Mouse (Mus musculus): ENCODE measurements around the gene Sntn. TPM values are rescaled to one million over a fixed set of nuclear protein-coding genes. Genes with fewer than 3 reads are reported as not detected.

Sntn gene
- polyA plus RNA-seq (2016; fragmentation: Nextera tagmentation; extraction: Ambion mirVana), result not detected in 2 replicates

GRCm38 (mm10) chr14:13670576-13670975, at the start of gene Sntn:
Gene Sntn, plus strand, starts transcription at chr14:13670876.
- H3K27me3 ChIP-seq, result no peaks in the 10 kb centered on the region
- no peak within 1 kb of the TSS for H3K4me2 ChIP-seq
- 84% methylated on average over 2 of the region's 2 CpGs for WGBS
- no peak within 1 kb of the TSS for H3K27ac ChIP-seq
- H3K9ac ChIP-seq, result no peak within 1 kb of the TSS
- H3K4me3 ChIP-seq (replicated peaks), result no peak within 1 kb of the TSS
- ATAC-seq (ENCODE audit: low FRiP score), result no peak
- 0 out of 2 replicates have a peak, but pooled peaks cover 5% of the 10 kb centered on the region for H3K4me1 ChIP-seq
- no peaks in the 10 kb centered on the region for H3K9me3 ChIP-seq
- H3K36me3 ChIP-seq (replicated peaks), result no peaks in the 10 kb centered on the region

- no peaks in the 10 kb centered on the region for H3K27me3 ChIP-seq
- H3K4me2 ChIP-seq, result no peak overlapping the region
- ATAC-seq (ENCODE audit: low FRiP score), result no peak
- no peaks in the 10 kb centered on the region for H3K36me3 ChIP-seq (replicated peaks)
- 98% methylated on average over 1 of the region's 1 CpGs for WGBS
- no peak overlapping the region for H3K9ac ChIP-seq
- H3K4me3 ChIP-seq (replicated peaks), result no peak overlapping the region
- H3K4me1 ChIP-seq, result peaks cover 13% of the 10 kb centered on the region
- H3K27ac ChIP-seq, result no peak overlapping the region
- H3K9me3 ChIP-seq, result no peaks in the 10 kb centered on the region
Measured at GRCm38 (mm10) chr14:13649865-13650264, 20.8 kb upstream of the Sntn start.

- Histone ChIP-seq H3K4me1 (peaks cover 13% of the 10 kb centered on the region), H3K4me2 (no peak overlapping the region), H3K36me3 (replicated peaks) (no peaks in the 10 kb centered on the region), H3K27ac (peak overlapping the region; percentile 42; the same call in 1 of the 2 replicates), H3K9me3 (no peaks in the 10 kb centered on the region), H3K27me3 (no peaks in the 10 kb centered on the region), H3K9ac (no peak overlapping the region), H3K4me3 (replicated peaks) (no peak overlapping the region)
- peak; percentile 66; the same call in 1 of the 2 replicates for ATAC-seq (ENCODE audit: low FRiP score)
- 69% methylated on average over 1 of the region's 1 CpGs for WGBS
Measured at GRCm38 (mm10) chr14:13651039-13651438, 19.6 kb upstream of the Sntn start.

- peak; percentile 94 for ATAC-seq (ENCODE audit: low FRiP score)
- Histone ChIP-seq H3K9ac (no peak overlapping the region), H3K9me3 (no peaks in the 10 kb centered on the region), H3K4me1 (peaks cover 13% of the 10 kb centered on the region), H3K4me3 (replicated peaks) (no peak overlapping the region), H3K27me3 (no peaks in the 10 kb centered on the region), H3K27ac (peak overlapping the region; percentile 50; the same call in 1 of the 2 replicates), H3K36me3 (replicated peaks) (no peaks in the 10 kb centered on the region), H3K4me2 (no peak overlapping the region)
- WGBS, result 33% methylated on average over 2 of the region's 2 CpGs
Measured at GRCm38 (mm10) chr14:13651541-13652298, 19.0 kb upstream of the Sntn start.

- ATAC-seq (ENCODE audit: low FRiP score), result no peak
- Histone ChIP-seq H3K36me3 (replicated peaks) (no peaks in the 10 kb centered on the region), H3K27ac (no peak overlapping the region), H3K4me1 (no peaks in the 10 kb centered on the region), H3K9me3 (no peaks in the 10 kb centered on the region), H3K27me3 (no peaks in the 10 kb centered on the region), H3K4me2 (no peak overlapping the region), H3K4me3 (replicated peaks) (no peak overlapping the region), H3K9ac (no peak overlapping the region)
- 77% methylated on average over 1 of the region's 1 CpGs for WGBS
Measured at GRCm38 (mm10) chr14:13686716-13687115, 16.0 kb downstream of the Sntn start.

- no peaks in the 10 kb centered on the region for H3K27me3 ChIP-seq
- H3K27ac ChIP-seq, result no peak overlapping the region
- H3K9me3 ChIP-seq, result no peaks in the 10 kb centered on the region
- no peak for ATAC-seq (ENCODE audit: low FRiP score)
- 82% methylated on average over 2 of the region's 2 CpGs for WGBS
- no peak overlapping the region for H3K9ac ChIP-seq
- no peak overlapping the region for H3K4me3 ChIP-seq (replicated peaks)
- H3K4me2 ChIP-seq, result no peak overlapping the region
- H3K36me3 ChIP-seq (replicated peaks), result no peaks in the 10 kb centered on the region
- H3K4me1 ChIP-seq, result no peaks in the 10 kb centered on the region
Measured at GRCm38 (mm10) chr14:13690426-13690825, 19.8 kb downstream of the Sntn start.

- Histone ChIP-seq H3K9me3 (no peaks in the 10 kb centered on the region), H3K4me1 (no peaks in the 10 kb centered on the region), H3K27ac (no peak overlapping the region), H3K36me3 (replicated peaks) (no peaks in the 10 kb centered on the region), H3K4me3 (replicated peaks) (no peak overlapping the region), H3K9ac (no peak overlapping the region), H3K4me2 (no peak overlapping the region), H3K27me3 (no peaks in the 10 kb centered on the region)
- ATAC-seq (ENCODE audit: low FRiP score), result no peak
- 25% methylated on average over 4 of the region's 4 CpGs for WGBS
Measured at GRCm38 (mm10) chr14:13732263-13732662, 61.6 kb downstream of the Sntn start.

Other genes with a start within 250 kb of the Sntn start
- gene Gm281, start 243.6 kb downstream of the Sntn start, polyA plus RNA-seq (2016; fragmentation: Nextera tagmentation; extraction: Ambion mirVana), result not detected in 2 replicates